Mouse (Mus musculus): ENCODE results near the gene Zfp367.

DNA sequence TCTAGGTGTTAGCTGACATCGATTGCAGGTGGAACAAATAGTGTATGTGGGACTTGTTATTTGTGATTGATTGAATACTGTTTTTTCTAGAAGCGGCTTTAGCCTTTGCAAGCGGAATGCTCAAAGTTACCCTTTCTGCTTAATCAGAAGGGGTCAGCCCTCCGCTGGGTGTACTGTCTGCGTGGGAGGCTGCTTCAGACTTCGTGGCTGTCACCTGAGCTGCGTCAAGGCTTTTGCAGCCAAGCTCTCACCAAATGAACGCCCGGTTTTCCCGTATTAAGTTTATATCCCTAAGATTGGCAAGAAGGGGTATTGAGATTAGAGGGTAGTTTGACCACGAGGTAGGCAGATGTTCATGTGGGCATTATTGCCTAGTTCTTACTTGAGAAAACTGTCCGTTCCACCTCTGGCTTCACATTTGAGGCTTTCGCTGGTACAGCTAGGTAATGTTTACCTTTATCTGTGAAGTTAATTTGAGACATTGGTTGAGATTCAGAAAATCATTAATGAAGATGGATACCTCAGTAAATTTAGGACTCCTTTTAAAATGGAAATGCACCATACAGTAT, 10.2 kb upstream of the Zfp367 start:
- TF ChIP-seq POLR2A (IDR thresholded peaks at IDR 0.05; ENCODE audit: borderline replicate concordance, control insufficient read depth, low read depth, low read length) (no peak), CTCF (IDR thresholded peaks at IDR 0.05; ENCODE audit: control insufficient read depth, insufficient read depth, low read length) (no peak)
